Mouse (Mus musculus): ENCODE results near the gene Ptch2. TPM values are rescaled to one million over a fixed set of nuclear protein-coding genes. Genes with fewer than 3 reads are reported as not detected.

Gene Ptch2
- polyA plus RNA-seq, 1 experiment from 2014 or later, result 1.8 TPM

DNA sequence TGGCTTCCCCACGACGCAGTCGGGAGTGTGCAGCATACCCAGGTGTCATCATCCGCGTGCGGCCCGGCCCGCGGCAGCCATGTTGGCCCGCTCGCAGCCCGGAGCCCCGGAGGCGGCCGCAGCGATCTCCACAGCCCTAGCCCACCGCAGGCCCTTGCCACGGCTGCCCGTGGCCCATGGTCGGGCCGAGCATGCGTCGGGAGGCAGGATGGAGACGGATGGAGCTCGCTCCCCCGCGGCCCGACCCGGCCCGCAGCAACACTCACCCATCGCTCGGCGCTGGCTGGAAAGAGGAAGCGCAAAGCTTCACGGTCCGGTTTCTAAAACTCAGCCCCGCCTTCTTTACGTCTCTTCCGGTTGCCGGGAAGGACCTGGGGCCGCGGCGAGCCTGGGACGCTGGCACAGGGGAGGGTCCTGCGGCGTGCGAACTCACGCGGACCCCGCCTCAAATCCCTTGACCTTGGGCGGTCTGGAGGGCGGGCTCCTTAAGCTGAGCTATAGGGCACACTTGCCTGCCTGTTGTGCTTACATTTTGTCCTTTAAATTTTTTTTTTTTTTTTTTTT lies 60.0 kb downstream of the Ptch2 start, which contains the start of gene Rps8:
Gene Rps8, minus strand, starts transcription at position 452 of the 564 bp plus-strand sequence.
- Histone ChIP-seq H3K4me3 (ENCODE audit: control insufficient read depth in 1 of 2, insufficient read depth in 1 of 2, low read depth in 1 of 2, low read length in 2 of 2) (peak within 1 kb of the TSS; percentile 91 to 94), H3K9ac (ENCODE audit: low read length) (peak within 1 kb of the TSS; percentile 99), H3K4me1 (ENCODE audit: control insufficient read depth in 2 of 2, insufficient read depth in 2 of 2, low read length in 2 of 2) (peaks cover 9 to 22% of the 10 kb centered on the region in 2 experiments), H3K9me3 (ENCODE audit: control insufficient read depth, low read length) (no peaks in the 10 kb centered on the region), H3K36me3 (ENCODE audit: control insufficient read depth, insufficient read depth, low read length) (peaks cover 64% of the 10 kb centered on the region), H3K27me3 (ENCODE audit: control insufficient read depth, insufficient read depth, low read length) (no peaks in the 10 kb centered on the region), H3K27ac (replicated peaks in 1 of 2; ENCODE audit: control insufficient read depth in 1 of 2, insufficient read depth in 1 of 2, low read depth in 2 of 2, low read length in 2 of 2) (peak within 1 kb of the TSS; percentile 77 to 89), H3K4me2 (ENCODE audit: low read length) (peak within 1 kb of the TSS; percentile 83)
- peak; percentile 86 for ATAC-seq (ENCODE audit: insufficient number of reproducible peaks, insufficient read depth, low FRiP score, low read depth)
- under 1% methylated on average over 50 of the region's 52 CpGs for WGBS

DNA sequence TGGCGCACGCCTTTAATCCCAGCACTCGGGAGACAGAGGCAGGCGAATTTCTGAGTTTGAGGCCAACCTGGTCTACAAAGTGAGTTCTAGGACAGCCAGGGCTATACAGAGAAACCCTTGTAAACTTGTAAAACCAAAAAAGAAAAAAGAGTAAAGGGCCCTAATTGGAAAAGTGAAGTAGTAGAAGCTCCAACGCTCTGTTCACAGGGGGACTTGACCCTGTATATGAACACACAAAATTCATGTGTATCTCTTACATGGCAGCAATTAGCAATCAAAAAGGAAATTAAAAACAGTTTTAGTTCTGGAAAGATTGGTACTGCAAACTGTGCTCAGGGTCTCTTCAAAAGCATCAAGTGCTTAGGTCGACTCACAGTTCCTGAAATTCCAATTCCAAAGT lies 60.5 kb downstream of the Ptch2 start:
- WGBS, result 29% methylated on average over 6 of the region's 6 CpGs
- peaks cover 64% of the 10 kb centered on the region for H3K36me3 ChIP-seq (ENCODE audit: control insufficient read depth, insufficient read depth, low read length)
- peaks cover 9 to 22% of the 10 kb centered on the region in 2 experiments for H3K4me1 ChIP-seq (ENCODE audit: control insufficient read depth in 2 of 2, insufficient read depth in 2 of 2, low read length in 2 of 2)

DNA sequence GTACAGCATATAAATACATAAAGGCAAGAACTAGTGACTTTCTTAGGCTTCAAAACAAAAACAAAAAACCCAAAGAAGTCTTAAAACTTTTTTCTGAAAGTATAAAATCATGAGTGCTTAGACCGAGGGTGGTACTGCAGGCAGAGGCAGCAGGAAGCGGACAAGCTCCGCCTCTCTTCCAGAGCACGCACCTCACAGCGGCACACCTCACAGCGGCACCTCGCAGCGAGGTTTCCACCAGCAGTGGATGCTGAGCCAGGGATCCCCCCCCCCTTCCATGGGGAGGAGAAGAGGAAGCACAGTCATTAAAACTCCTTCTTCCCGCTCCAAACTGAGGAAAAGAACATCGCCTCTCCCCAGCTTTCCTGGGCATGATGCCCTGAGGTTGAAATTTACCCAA lies 63.8 kb downstream of the Ptch2 start:
- Histone ChIP-seq H3K9ac (ENCODE audit: low read length) (no peak overlapping the region), H3K27ac (replicated peaks in 1 of 2; ENCODE audit: control insufficient read depth in 1 of 2, insufficient read depth in 1 of 2, low read depth in 2 of 2, low read length in 2 of 2) (no peak overlapping the region), H3K4me2 (ENCODE audit: low read length) (no peak overlapping the region), H3K4me3 (ENCODE audit: control insufficient read depth in 1 of 2, insufficient read depth in 1 of 2, low read depth in 1 of 2, low read length in 2 of 2) (no peak overlapping the region), H3K36me3 (ENCODE audit: control insufficient read depth, insufficient read depth, low read length) (peaks cover 64% of the 10 kb centered on the region), H3K9me3 (ENCODE audit: control insufficient read depth, low read length) (no peaks in the 10 kb centered on the region), H3K27me3 (ENCODE audit: control insufficient read depth, insufficient read depth, low read length) (no peaks in the 10 kb centered on the region), H3K4me1 (ENCODE audit: control insufficient read depth in 2 of 2, insufficient read depth in 2 of 2, low read length in 2 of 2) (peaks cover 2 to 3% of the 10 kb centered on the region in 2 experiments; a peak in 2 of 4 replicates)
- ATAC-seq (ENCODE audit: insufficient number of reproducible peaks, insufficient read depth, low FRiP score, low read depth), result no peak
- WGBS, result 81% methylated on average over 10 of the region's 10 CpGs

More for the DNA sequence above, 60.5 kb downstream of the Ptch2 start:
- Histone ChIP-seq H3K27me3 (ENCODE audit: control insufficient read depth, insufficient read depth, low read length) (no peaks in the 10 kb centered on the region), H3K9me3 (ENCODE audit: control insufficient read depth, low read length) (no peaks in the 10 kb centered on the region), H3K4me2 (ENCODE audit: low read length) (peak overlapping the region; percentile 83), H3K9ac (ENCODE audit: low read length) (peak overlapping the region; percentile 99), H3K4me3 (ENCODE audit: control insufficient read depth in 1 of 2, insufficient read depth in 1 of 2, low read depth in 1 of 2, low read length in 2 of 2) (peak overlapping the region; percentile 91 to 94), H3K27ac (replicated peaks in 1 of 2; ENCODE audit: control insufficient read depth in 1 of 2, insufficient read depth in 1 of 2, low read depth in 2 of 2, low read length in 2 of 2) (peak overlapping the region; percentile 35 to 89; a peak in 3 of 4 replicates)
- ATAC-seq (ENCODE audit: insufficient number of reproducible peaks, insufficient read depth, low FRiP score, low read depth), result no peak

GRCm38 (mm10) chr4:117161183-117161582 lies 65.3 kb downstream of the Ptch2 start:
- Histone ChIP-seq H3K27me3 (ENCODE audit: control insufficient read depth, insufficient read depth, low read length) (no peaks in the 10 kb centered on the region), H3K27ac (replicated peaks in 1 of 2; ENCODE audit: control insufficient read depth in 1 of 2, insufficient read depth in 1 of 2, low read depth in 2 of 2, low read length in 2 of 2) (no peak overlapping the region), H3K4me3 (ENCODE audit: control insufficient read depth in 1 of 2, insufficient read depth in 1 of 2, low read depth in 1 of 2, low read length in 2 of 2) (no peak overlapping the region), H3K9me3 (ENCODE audit: control insufficient read depth, low read length) (no peaks in the 10 kb centered on the region), H3K4me2 (ENCODE audit: low read length) (no peak overlapping the region), H3K36me3 (ENCODE audit: control insufficient read depth, insufficient read depth, low read length) (peaks cover 75% of the 10 kb centered on the region), H3K4me1 (ENCODE audit: control insufficient read depth in 2 of 2, insufficient read depth in 2 of 2, low read length in 2 of 2) (no peaks in the 10 kb centered on the region), H3K9ac (ENCODE audit: low read length) (no peak overlapping the region)
- ATAC-seq (ENCODE audit: insufficient number of reproducible peaks, insufficient read depth, low FRiP score, low read depth), result no peak
- WGBS, result 70% methylated on average over 4 of the region's 4 CpGs

Small RNA genes lying within 50 kb of the gene (microRNA-seq; reads per million reads assigned to microRNA genes)
- not detected for gene Gm22398

Other genes with a start within 250 kb of the Ptch2 start
- gene Zswim5, start 218.7 kb upstream of the Ptch2 start, polyA plus RNA-seq (2014; fragmentation: Nextera tagmentation; extraction: Ambion mirVana), result 0.80 and 0.89 TPM in 2 replicates
- 90.5 and 94.6 TPM in 2 replicates for gene Urod, start 101.7 kb upstream of the Ptch2 start, polyA plus RNA-seq (2014; fragmentation: Nextera tagmentation; extraction: Ambion mirVana)
- gene Hectd3, start 100.8 kb upstream of the Ptch2 start, polyA plus RNA-seq (2014; fragmentation: Nextera tagmentation; extraction: Ambion mirVana), result 5.0 and 5.2 TPM in 2 replicates
- gene Eif2b3, start 76.7 kb upstream of the Ptch2 start, polyA plus RNA-seq (2014; fragmentation: Nextera tagmentation; extraction: Ambion mirVana), result 21.5 and 22.0 TPM in 2 replicates
- 2.5 and 3.8 TPM in 2 replicates for gene Btbd19, start 29.6 kb downstream of the Ptch2 start, polyA plus RNA-seq (2014; fragmentation: Nextera tagmentation; extraction: Ambion mirVana)
- not detected in 2 replicates for gene Tctex1d4, start 30.7 kb downstream of the Ptch2 start, polyA plus RNA-seq (2014; fragmentation: Nextera tagmentation; extraction: Ambion mirVana)
- gene Plk3, start 37.9 kb downstream of the Ptch2 start, polyA plus RNA-seq (2014; fragmentation: Nextera tagmentation; extraction: Ambion mirVana), result 1.6 and 2.0 TPM in 2 replicates
- 784 and 900 TPM in 2 replicates for gene Rps8, start 60.2 kb downstream of the Ptch2 start, polyA plus RNA-seq (2014; fragmentation: Nextera tagmentation; extraction: Ambion mirVana)
- 32.0 and 35.9 TPM in 2 replicates for gene Kif2c, start 86.6 kb downstream of the Ptch2 start, polyA plus RNA-seq (2014; fragmentation: Nextera tagmentation; extraction: Ambion mirVana)
- gene Tmem53, start 155.9 kb downstream of the Ptch2 start, polyA plus RNA-seq (2014; fragmentation: Nextera tagmentation; extraction: Ambion mirVana), result 38.0 and 39.8 TPM in 2 replicates
- gene Armh1, start 156.1 kb downstream of the Ptch2 start, polyA plus RNA-seq (2014; fragmentation: Nextera tagmentation; extraction: Ambion mirVana), result 0.27 and 0.42 TPM in 2 replicates

Measured in heart, embryonic 14.5 days (tissue).